Mouse (Mus musculus) kidney, adult 2 months (tissue): ENCODE results near the gene Col6a5. TPM values are rescaled to one million over a fixed set of nuclear protein-coding genes. Genes with fewer than 3 reads are reported as not detected.
"Not testable (repeated sequence)": the region's sequence is repeated elsewhere in the genome, so short reads cannot be mapped to it uniquely, and the experiment has no call there.

Source experiments
- DNase-seq: peaks from one replicate; pipeline ENCODE4 v3.0.0; 2021
- H3K27ac ChIP-seq: fragments of 200-500 bp; 2 replicates; pipeline ENCODE4 v1.5.1; 2012; ENCODE audit warnings: low read depth, low read length, control low read depth, inconsistent platforms; ENCODE audit not compliant: insufficient read depth
- H3K27me3 ChIP-seq: fragments of 200-500 bp; replicated peaks from 2 replicates; pipeline ENCODE4 v1.6.1; 2012; ENCODE audit warnings: mild to moderate bottlenecking, moderate library complexity, low read length, inconsistent platforms; ENCODE audit not compliant: control insufficient read depth, insufficient read depth
- H3K36me3 ChIP-seq: fragments of 200-500 bp; 2 replicates; pipeline ENCODE4 v1.6.1; 2012; ENCODE audit warnings: mild to moderate bottlenecking, moderate library complexity, low read length, inconsistent platforms; ENCODE audit not compliant: control insufficient read depth, insufficient read depth
- H3K4me1 ChIP-seq: fragments of 200-500 bp; 2 replicates; pipeline ENCODE4 v1.6.1; 2011; ENCODE audit warnings: low read length; ENCODE audit not compliant: control insufficient read depth, insufficient read depth
- H3K4me3 ChIP-seq: fragments of 200-500 bp; 2 replicates; pipeline ENCODE4 v1.5.1; 2011; ENCODE audit warnings: mild to moderate bottlenecking, low read depth, low read length, control low read depth; ENCODE audit not compliant: insufficient read depth
- CTCF ChIP-seq: fragments of 200-500 bp; conservative IDR thresholded peaks from 2 replicates; pipeline ENCODE4 v1.5.1; 2011; ENCODE audit warnings: low read depth, mild to moderate bottlenecking, control low read depth, low read length, moderate library complexity, mixed read lengths; ENCODE audit not compliant: insufficient read depth, insufficient read length
- POLR2A ChIP-seq: fragments of 200-500 bp; IDR thresholded peaks from one replicate; pipeline ENCODE4 v1.6.1; 2011; ENCODE audit warnings: low read depth, low read length, control low read depth
- WGBS: fragments of 180-500 bp; shearing (Covaris S2); methylation state at CpG from one replicate; pipeline ENCODE4 v1.1.7; 2018; 5-methylcytosine and 5-hydroxymethylcytosine counted together
- polyA plus RNA-seq: library from polyadenylated mRNA; depleted of rRNA; stranded (reverse); fragments of >200 nt; gene quantifications from 2 replicates; pipeline ENCODE4 v1.2.3, GENCODE M21; 2012

Col6a5 gene
- polyA plus RNA-seq, 1 experiment = 0.34 TPM

GRCm38 (mm10) chr9:105876124-105876523 is 84.3 kb downstream of the Col6a5 start:
- no peak overlapping the region for H3K27ac ChIP-seq
- DNase-seq = no peak
- H3K27me3 ChIP-seq = no peaks in the 10 kb centered on the region
- H3K4me1 ChIP-seq = no peaks in the 10 kb centered on the region
- no peak for TF ChIP-seq POLR2A
- TF ChIP-seq CTCF = no peak
- H3K36me3 ChIP-seq = no peaks in the 10 kb centered on the region
- no peak overlapping the region for H3K4me3 ChIP-seq
- 89% methylated on average over 4 of the region's 4 CpGs for WGBS

GRCm38 (mm10) chr9:105871643-105872042 is 88.8 kb downstream of the Col6a5 start:
- Histone ChIP-seq H3K27me3 (no peaks in the 10 kb centered on the region), H3K27ac (no peak overlapping the region), H3K4me1 (no peaks in the 10 kb centered on the region), H3K36me3 (no peaks in the 10 kb centered on the region), H3K4me3 (no peak overlapping the region)
- TF ChIP-seq CTCF (no peak), POLR2A (no peak)
- DNase-seq = no peak
- WGBS = 51% methylated on average over 14 of the region's 14 CpGs

GRCm38 (mm10) chr9:105857773-105858172 is 102.7 kb downstream of the Col6a5 start:
- H3K4me1 ChIP-seq = no peaks in the 10 kb centered on the region
- no peak overlapping the region for H3K4me3 ChIP-seq
- TF ChIP-seq POLR2A = no peak
- peak; percentile 91 for TF ChIP-seq CTCF
- peak; percentile 59 for DNase-seq
- WGBS = 12% methylated on average over 6 of the region's 6 CpGs
- H3K36me3 ChIP-seq = no peaks in the 10 kb centered on the region
- H3K27ac ChIP-seq = no peak overlapping the region
- H3K27me3 ChIP-seq = no peaks in the 10 kb centered on the region

- Histone ChIP-seq H3K4me1 (no peaks in the 10 kb centered on the region), H3K27ac (no peak overlapping the region), H3K27me3 (no peaks in the 10 kb centered on the region), H3K4me3 (no peak overlapping the region), H3K36me3 (no peaks in the 10 kb centered on the region)
- TF ChIP-seq POLR2A = no peak
- TF ChIP-seq CTCF = no peak
- no peak for DNase-seq
- 79% methylated on average over 1 of the region's 1 CpGs for WGBS
Observed at GRCm38 (mm10) chr9:105852778-105853065, 107.7 kb downstream of the Col6a5 start.

GRCm38 (mm10) chr9:105852015-105852777 is 108.2 kb downstream of the Col6a5 start:
- H3K4me1 ChIP-seq = no peaks in the 10 kb centered on the region
- no peak overlapping the region for H3K27ac ChIP-seq
- no peaks in the 10 kb centered on the region for H3K36me3 ChIP-seq
- no peaks in the 10 kb centered on the region for H3K27me3 ChIP-seq
- 63% methylated on average over 14 of the region's 14 CpGs for WGBS
- no peak overlapping the region for H3K4me3 ChIP-seq
- TF ChIP-seq CTCF (no peak), POLR2A (no peak)
- no peak for DNase-seq

- Histone ChIP-seq H3K4me3 (no peak overlapping the region), H3K4me1 (no peaks in the 10 kb centered on the region), H3K36me3 (no peaks in the 10 kb centered on the region), H3K27ac (no peak overlapping the region), H3K27me3 (no peaks in the 10 kb centered on the region)
- TF ChIP-seq POLR2A (no peak), CTCF (no peak)
- 86% methylated on average over 3 of the region's 3 CpGs for WGBS
- DNase-seq = no peak
Observed at GRCm38 (mm10) chr9:105851011-105851410, 109.4 kb downstream of the Col6a5 start.

- TF ChIP-seq POLR2A (no peak), CTCF (no peak)
- no peak for DNase-seq
- 76% methylated on average over 4 of the region's 4 CpGs for WGBS
Observed at GRCm38 (mm10) chr9:105848396-105848795, 112.0 kb downstream of the Col6a5 start.

GRCm38 (mm10) chr9:105847261-105847660 is 113.2 kb downstream of the Col6a5 start:
- Histone ChIP-seq H3K4me3 (no peak overlapping the region), H3K36me3 (no peaks in the 10 kb centered on the region), H3K27me3 (no peaks in the 10 kb centered on the region), H3K4me1 (no peaks in the 10 kb centered on the region), H3K27ac (no peak overlapping the region)
- TF ChIP-seq CTCF (no peak), POLR2A (no peak)
- no peak for DNase-seq
- WGBS = 97% methylated on average over 5 of the region's 5 CpGs

More at GRCm38 (mm10) chr9:105848396-105848795, 112.0 kb downstream of the Col6a5 start:
- no peak overlapping the region for H3K4me3 ChIP-seq
- no peaks in the 10 kb centered on the region for H3K4me1 ChIP-seq
- H3K27ac ChIP-seq = no peak overlapping the region
- H3K36me3 ChIP-seq = no peaks in the 10 kb centered on the region
- H3K27me3 ChIP-seq = no peaks in the 10 kb centered on the region

GRCm38 (mm10) chr9:105841386-105841785 is 119.1 kb downstream of the Col6a5 start:
- not testable (repeated sequence) for H3K27ac ChIP-seq, DNase-seq, H3K4me1 ChIP-seq, H3K27me3 ChIP-seq, H3K36me3 ChIP-seq, H3K4me3 ChIP-seq
- 52% methylated on average over 5 of the region's 5 CpGs for WGBS
